Mouse (Mus musculus) midbrain, postnatal 0 days (tissue): ENCODE results near the gene Rhbdl1. TPM values are rescaled to one million over a fixed set of nuclear protein-coding genes. Genes with fewer than 3 reads are reported as not detected.
A peak's percentile ranks its signal among the peaks of the same experiment; 100 is the strongest.
"Not testable (repeated sequence)": the region's sequence is repeated elsewhere in the genome, so short reads cannot be mapped to it uniquely, and the experiment has no call there.

Source experiments
- ATAC-seq: fragments of 200-750 bp; cut with Nextera tagmentation; 2 replicates; pipeline ENCODE4 v1.8.0; 2017; ENCODE audit warnings: moderate number of reproducible peaks, mild to moderate bottlenecking, moderate TSS enrichment, moderate library complexity; ENCODE audit not compliant: low FRiP score
- DNase-seq: peaks from one replicate; pipeline ENCODE4 v3.0.0-alpha.2; 2015; ENCODE audit warnings: low spot score
- H3K27ac ChIP-seq: fragments of 300-500 bp; sonication (generic); 2 replicates; pipeline ENCODE4 v1.5.1; 2014; ENCODE audit warnings: low read depth, mild to moderate bottlenecking, low read length, mixed read lengths
- H3K27me3 ChIP-seq: fragments of 300-500 bp; sonication (generic); 2 replicates; pipeline ENCODE4 v1.6.1; 2014; ENCODE audit warnings: low read length, control low read depth, mixed read lengths; ENCODE audit not compliant: insufficient read depth
- H3K36me3 ChIP-seq: fragments of 300-500 bp; sonication (generic); 2 replicates; pipeline ENCODE4 v1.6.1; 2014; ENCODE audit warnings: low read length, control low read depth, mixed read lengths; ENCODE audit not compliant: insufficient read depth
- H3K4me1 ChIP-seq: fragments of 300-500 bp; sonication (generic); 2 replicates; pipeline ENCODE4 v1.6.1; 2014; ENCODE audit warnings: mild to moderate bottlenecking, control low read depth, antibody characterized with exemption, low read length, mixed read lengths; ENCODE audit not compliant: insufficient read depth
- H3K4me2 ChIP-seq: fragments of 300-500 bp; sonication (generic); 2 replicates; pipeline ENCODE4 v1.6.1; 2014; ENCODE audit warnings: low read depth, mild to moderate bottlenecking, low read length, mixed read lengths; ENCODE audit not compliant: poor library complexity, severe bottlenecking
- H3K4me3 ChIP-seq: fragments of 300-500 bp; sonication (generic); 2 replicates; pipeline ENCODE4 v1.5.1; 2014; ENCODE audit warnings: low read depth, mild to moderate bottlenecking, low read length, moderate library complexity
- H3K9ac ChIP-seq: fragments of 300-500 bp; sonication (generic); replicated peaks from 2 replicates; pipeline ENCODE4 v1.6.1; 2014; ENCODE audit warnings: mild to moderate bottlenecking, low read length, moderate library complexity, mixed read lengths; ENCODE audit not compliant: poor library complexity, severe bottlenecking
- H3K9me3 ChIP-seq: fragments of 300-500 bp; sonication (generic); 2 replicates; pipeline ENCODE4 v1.6.1; 2016; ENCODE audit warnings: low read length, control low read depth
- CTCF ChIP-seq: IDR thresholded peaks from 2 replicates; pipeline ENCODE4 v1.5.1; 2016; ENCODE audit warnings: antibody characterized with exemption, mild to moderate bottlenecking
- WGBS: fragments of 180-500 bp; shearing (Covaris S2); extraction: QIAGEN DNeasy Blood & Tissue Kit; methylation state at CpG from one replicate; pipeline ENCODE4 v1.1.7; 2014; 5-methylcytosine and 5-hydroxymethylcytosine counted together
- polyA plus RNA-seq: library from polyadenylated mRNA; unstranded; fragments of >200 nt; fragmentation: Nextera tagmentation; extraction: Ambion mirVana; gene quantifications from 2 replicates; pipeline ENCODE4 v1.2.1, GENCODE M21; 2015
- total RNA-seq: library from RNA; depleted of rRNA; stranded (reverse); fragments of >200 nt; gene quantifications from 2 replicates; pipeline ENCODE4 v1.2.3, GENCODE M21; 2014

The Rhbdl1 gene
- total and polyA plus RNA-seq, 2 experiments from 2014 or later, result 97.0 to 168 TPM

- peak; percentile 49 for TF ChIP-seq CTCF
- H3K27me3 ChIP-seq, result no peaks in the 10 kb centered on the region
- peaks cover 16% of the 10 kb centered on the region; the same call in 1 of the 2 replicates for H3K36me3 ChIP-seq
- peak within 1 kb of the TSS; percentile 85 for H3K4me2 ChIP-seq
- peak within 1 kb of the TSS; percentile 76 for H3K4me3 ChIP-seq
- ATAC-seq, result peak; percentile 80
- H3K9ac ChIP-seq, result peak within 1 kb of the TSS; percentile 89
- H3K27ac ChIP-seq, result peak within 1 kb of the TSS; percentile 98
- H3K4me1 ChIP-seq, result peaks cover 16% of the 10 kb centered on the region; the same call in 1 of the 2 replicates
- under 1% methylated on average over 25 of the region's 25 CpGs for WGBS
- DNase-seq, result peak; percentile 95
- no peaks in the 10 kb centered on the region for H3K9me3 ChIP-seq
Measured at GRCm38 (mm10) chr17:25874721-25875170, 37.7 kb upstream of the Rhbdl1 start, which contains the start of gene Mettl26. Gene Mettl26, plus strand, starts transcription at chr17:25875074.

- no peaks in the 10 kb centered on the region for H3K27me3 ChIP-seq
- TF ChIP-seq CTCF, result no peak
- ATAC-seq (no peak), DNase-seq (no peak)
- peak overlapping the region; percentile 76 for H3K4me3 ChIP-seq
- H3K4me2 ChIP-seq, result peak overlapping the region; percentile 85
- peak overlapping the region; percentile 98 for H3K27ac ChIP-seq
- H3K9me3 ChIP-seq, result no peaks in the 10 kb centered on the region
- H3K9ac ChIP-seq, result peak overlapping the region; percentile 89
- WGBS, result 3% methylated on average over 14 of the region's 14 CpGs
- H3K4me1 ChIP-seq, result peaks cover 16% of the 10 kb centered on the region; the same call in 1 of the 2 replicates
- peaks cover 16% of the 10 kb centered on the region; the same call in 1 of the 2 replicates for H3K36me3 ChIP-seq
Measured at GRCm38 (mm10) chr17:25874148-25874720, 37.1 kb upstream of the Rhbdl1 start.

- peak overlapping the region; percentile 76; the same call in 1 of the 2 replicates for H3K4me3 ChIP-seq
- DNase-seq, result no peak
- ATAC-seq, result no peak
- H3K9ac ChIP-seq, result peak overlapping the region; percentile 89; the same call in 1 of the 2 replicates
- peak overlapping the region; percentile 98; the same call in 1 of the 2 replicates for H3K27ac ChIP-seq
- H3K4me2 ChIP-seq, result peak overlapping the region; percentile 85
- TF ChIP-seq CTCF, result no peak
- H3K9me3 ChIP-seq, result no peaks in the 10 kb centered on the region
- peaks cover 21% of the 10 kb centered on the region for H3K4me1 ChIP-seq
- 81% methylated on average over 11 of the region's 11 CpGs for WGBS
- H3K27me3 ChIP-seq, result no peaks in the 10 kb centered on the region
- H3K36me3 ChIP-seq, result peaks cover 10% of the 10 kb centered on the region; the same call in 1 of the 2 replicates
Measured at GRCm38 (mm10) chr17:25873405-25874147, 36.5 kb upstream of the Rhbdl1 start.

- peaks cover 1% of the 10 kb centered on the region; the same call in 1 of the 2 replicates for H3K36me3 ChIP-seq
- no peak for DNase-seq
- H3K9ac ChIP-seq, result no peak overlapping the region
- no peak for ATAC-seq
- H3K9me3 ChIP-seq, result no peaks in the 10 kb centered on the region
- no peak for TF ChIP-seq CTCF
- H3K4me2 ChIP-seq, result no peak overlapping the region
- 93% methylated on average over 3 of the region's 3 CpGs for WGBS
- peaks cover 23% of the 10 kb centered on the region for H3K4me1 ChIP-seq
- H3K27me3 ChIP-seq, result no peaks in the 10 kb centered on the region
- no peak overlapping the region for H3K27ac ChIP-seq
- no peak overlapping the region for H3K4me3 ChIP-seq
Measured at GRCm38 (mm10) chr17:25872676-25873075, 35.6 kb upstream of the Rhbdl1 start.

- DNase-seq, H3K4me2 ChIP-seq: not testable (repeated sequence)
- H3K4me1 ChIP-seq, result peaks cover 20% of the 10 kb centered on the region
Measured at GRCm38 (mm10) chr17:25871566-25871965, 34.5 kb upstream of the Rhbdl1 start.

GRCm38 (mm10) chr17:25869954-25870353 is 32.9 kb upstream of the Rhbdl1 start:
- no peak overlapping the region for H3K4me3 ChIP-seq
- TF ChIP-seq CTCF, result no peak
- 84% methylated on average over 2 of the region's 2 CpGs for WGBS

More at GRCm38 (mm10) chr17:25871566-25871965, 34.5 kb upstream of the Rhbdl1 start:
- H3K27ac ChIP-seq, H3K9me3 ChIP-seq, ATAC-seq, H3K36me3 ChIP-seq, H3K4me3 ChIP-seq, H3K27me3 ChIP-seq, H3K9ac ChIP-seq: not testable (repeated sequence)

More at GRCm38 (mm10) chr17:25869954-25870353, 32.9 kb upstream of the Rhbdl1 start:
- no peak for ATAC-seq
- no peak overlapping the region for H3K9ac ChIP-seq
- no peak overlapping the region for H3K27ac ChIP-seq
- no peak for DNase-seq
- H3K27me3 ChIP-seq, result no peaks in the 10 kb centered on the region
- H3K9me3 ChIP-seq, result no peaks in the 10 kb centered on the region
- no peak overlapping the region for H3K4me2 ChIP-seq
- no peaks in the 10 kb centered on the region; the same call in 1 of the 2 replicates for H3K36me3 ChIP-seq
- H3K4me1 ChIP-seq, result peaks cover 15% of the 10 kb centered on the region; the same call in 1 of the 2 replicates
